10 mouse cellular contexts compared by ENCODE assay signal in the genomic region with DNA sequence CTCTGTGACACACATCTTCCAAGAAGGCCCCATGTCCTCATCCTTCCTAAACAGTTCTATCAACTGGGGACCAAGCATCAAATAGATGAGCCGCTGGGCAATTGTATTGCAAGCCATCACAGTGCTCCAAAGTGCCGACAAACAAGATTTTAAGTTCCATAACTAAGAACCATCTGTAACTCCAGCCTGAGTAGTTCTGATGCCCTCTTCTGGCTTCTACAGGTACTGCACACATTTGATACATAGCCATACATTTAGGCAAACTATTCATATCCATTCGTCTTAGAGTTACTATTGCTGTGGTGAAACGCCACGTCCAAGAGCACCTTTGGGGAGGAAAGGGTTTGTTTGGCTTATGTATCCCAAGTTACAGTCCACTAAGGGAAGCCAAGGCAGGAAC. TPM values are rescaled to one million over a fixed set of nuclear protein-coding genes. Genes with fewer than 3 reads are reported as not detected.
DNase-seq lines count a peak whose midpoint lies in the region; ATAC-seq lines count a peak whose summit lies in the region.
"Had no signal": no experiment of that assay in that cellular context is flagged by ENCODE, and none has a peak within 500 bp of the region (broad histone marks: within the 10 kb centered on the region; RNA-seq: fewer than 3 reads in every experiment).

No protein-coding gene starts in this region.

- WGBS in heart, embryonic 14.5 days: 83% methylated on average over 5 of the region's 5 CpGs

- no peak for DNase-seq in heart, adult 18-20 months
- peak; percentile 45 to 69 for DNase-seq in spleen, postnatal 10 days (ENCODE audit: low spot score in 2 of 2)
- DNase-seq in spleen, adult 18-20 months: no peak
- DNase-seq in induced T-regulatory cell, adult 2 months (ENCODE audit: low read depth): peak; percentile 83
- no peak for DNase-seq in layer of hippocampus, adult 8-10 months (ENCODE audit: low spot score in 2 of 2)
- DNase-seq in frontal cortex, postnatal 36 days (ENCODE audit: low spot score in 2 of 2): no peak
- DNase-seq in urinary bladder, postnatal 14 days (ENCODE audit: low spot score): no peak
- DNase-seq: adrenal gland, adult 2 months had no signal

- no peak overlapping the region for H3K4me3 ChIP-seq in heart, embryonic 14.5 days (ENCODE audit: control insufficient read depth in 1 of 2, insufficient read depth in 1 of 2, low read depth in 1 of 2, low read length in 2 of 2)
- H3K4me3 ChIP-seq: myocyte had no signal

- no peak overlapping the region for H3K4me2 ChIP-seq in heart, embryonic 14.5 days (ENCODE audit: low read length)

- H3K4me1 ChIP-seq in heart, embryonic 14.5 days (ENCODE audit: control insufficient read depth in 2 of 2, insufficient read depth in 2 of 2, low read length in 2 of 2): peaks cover 25 to 32% of the 10 kb centered on the region in 2 experiments

- H3K27ac ChIP-seq in heart, embryonic 14.5 days (replicated peaks in 1 of 2; ENCODE audit: control insufficient read depth in 1 of 2, insufficient read depth in 1 of 2, low read depth in 2 of 2, low read length in 2 of 2): peak overlapping the region; percentile 71 to 99; a peak in 3 of 4 replicates

- no peaks in the 10 kb centered on the region for H3K27me3 ChIP-seq in heart, embryonic 14.5 days (ENCODE audit: control insufficient read depth, insufficient read depth, low read length)

- ATAC-seq in heart, embryonic 14.5 days (ENCODE audit: insufficient number of reproducible peaks, insufficient read depth, low FRiP score, low read depth): no peak

- no peak overlapping the region for H3K9ac ChIP-seq in heart, embryonic 14.5 days (ENCODE audit: low read length)

- H3K36me3 ChIP-seq in heart, embryonic 14.5 days (ENCODE audit: control insufficient read depth, insufficient read depth, low read length): no peaks in the 10 kb centered on the region

- H3K9me3 ChIP-seq in heart, embryonic 14.5 days (ENCODE audit: control insufficient read depth, low read length): no peaks in the 10 kb centered on the region

RNA-seq across cellular contexts. Expression of a gene that starts 30.0 kb away (rescaled TPM):
- 58.3 and 65.3 TPM in 2 replicates for polyA plus RNA-seq in heart, embryonic 14.5 days (2014; fragmentation: Nextera tagmentation; extraction: Ambion mirVana)
- total RNA-seq in heart, adult 18-20 months (2021): 10 to 100 TPM; 87.2 to 89.3 TPM
- 10 to 100 TPM; 68.6 to 95.5 (median 95.0) TPM for total RNA-seq in layer of hippocampus, adult 8-10 months (2022)

RNA-seq across cellular contexts. Expression of a gene that starts 36.7 kb away (rescaled TPM):
- 65.0 and 73.7 TPM in 2 replicates for polyA plus RNA-seq in heart, embryonic 14.5 days (2014; fragmentation: Nextera tagmentation; extraction: Ambion mirVana)
- 10 to 100 TPM; 64.7 to 68.2 TPM for total RNA-seq in heart, adult 18-20 months (2021)
- 10 to 100 TPM; 42.0 to 70.1 (median 52.4) TPM for total RNA-seq in layer of hippocampus, adult 8-10 months (2022)

RNA-seq across cellular contexts. Expression of a gene that starts 54.6 kb away (rescaled TPM):
- 45.5 and 49.7 TPM in 2 replicates for polyA plus RNA-seq in heart, embryonic 14.5 days (2014; fragmentation: Nextera tagmentation; extraction: Ambion mirVana)
- total RNA-seq in heart, adult 18-20 months (2021): 100 to 1,000 TPM; 137 to 170 TPM
- 10 to 100 TPM in 3 of 4 experiments, 1 to 10 TPM in 1; 9.8 to 14.4 (median 11.1) TPM for total RNA-seq in layer of hippocampus, adult 8-10 months (2022)

Comparison
In these comparisons a context has a peak if more than half of its experiments do, and no peak if none do; other contexts are left out.
1. DNase-seq: peak in spleen, postnatal 10 days (2 of 2) and induced T-regulatory cell, adult 2 months (single experiment); none in heart, adult 18-20 months (0 of 2), spleen, adult 18-20 months (0 of 2), layer of hippocampus, adult 8-10 months (0 of 2), frontal cortex, postnatal 36 days (0 of 2) and urinary bladder, postnatal 14 days (single experiment).
2. RNA of a gene that starts 54.6 kb away (total RNA-seq): 137 to 170 TPM in heart, adult 18-20 months; 9.8 to 14.4 TPM in layer of hippocampus, adult 8-10 months; every median in the first group is over 4 times any median in the second.